Mouse (Mus musculus) heart, postnatal 0 days (tissue): ENCODE measurements around the gene Adamts1.
A peak's percentile ranks its signal among the peaks of the same experiment; 100 is the strongest.

ENCODE experiments used
- CTCF ChIP-seq: IDR thresholded peaks from 2 replicates; pipeline ENCODE4 v1.5.1; 2016; ENCODE audit warnings: antibody characterized with exemption, control low read depth, low read depth
- EP300 ChIP-seq: IDR thresholded peaks from 2 replicates; pipeline ENCODE4 v1.6.1; 2016; ENCODE audit warnings: antibody characterized with exemption, low read depth

- TF ChIP-seq CTCF (peak; percentile 38), EP300 (no peak; the same call in 1 of the 2 replicates)
Observed at GRCm38 (mm10) chr16:85802954-85803353, at the start of gene Adamts1.
